Mouse (Mus musculus): ENCODE measurements around the gene Rab5c. TPM values are rescaled to one million over a fixed set of nuclear protein-coding genes. Genes with fewer than 3 reads are reported as not detected.

Gene Rab5c
- total RNA-seq, 2 experiments from 2014 or later: 76.7 to 79.7 TPM

DNA sequence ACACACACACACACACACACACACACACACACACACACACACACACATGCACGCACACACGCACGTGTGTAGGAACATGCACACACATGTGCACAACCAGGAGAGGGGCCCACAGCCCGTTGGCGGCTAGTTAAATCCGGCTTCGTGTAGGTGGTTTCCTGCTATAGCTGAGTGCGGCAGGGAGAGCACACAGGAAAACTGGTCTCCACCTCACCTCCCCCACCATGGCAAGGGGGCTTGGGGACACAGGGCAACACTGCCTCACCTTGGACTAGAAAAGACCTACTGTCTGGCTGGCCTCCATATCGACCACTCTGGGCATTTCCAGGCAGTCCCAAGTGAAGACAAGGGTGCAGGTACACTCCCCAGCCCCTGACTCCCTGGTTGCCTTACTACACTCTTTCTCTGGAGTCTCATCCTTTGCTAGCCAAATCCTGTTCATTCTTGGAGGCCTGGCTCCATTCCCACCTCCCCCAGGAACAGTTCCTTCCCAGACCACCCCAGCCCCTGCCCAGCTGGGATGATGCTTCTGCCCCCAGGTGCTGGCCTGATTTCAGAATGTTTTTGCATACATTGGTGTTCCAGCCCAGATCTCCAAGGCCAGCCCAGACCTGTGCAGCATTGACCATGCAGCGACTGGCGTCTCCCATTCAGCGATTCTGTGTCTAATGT is 16.1 kb upstream of the Rab5c start:
- no peak for DNase-seq (ENCODE audit: low spot score in 2 of 2)

DNA sequence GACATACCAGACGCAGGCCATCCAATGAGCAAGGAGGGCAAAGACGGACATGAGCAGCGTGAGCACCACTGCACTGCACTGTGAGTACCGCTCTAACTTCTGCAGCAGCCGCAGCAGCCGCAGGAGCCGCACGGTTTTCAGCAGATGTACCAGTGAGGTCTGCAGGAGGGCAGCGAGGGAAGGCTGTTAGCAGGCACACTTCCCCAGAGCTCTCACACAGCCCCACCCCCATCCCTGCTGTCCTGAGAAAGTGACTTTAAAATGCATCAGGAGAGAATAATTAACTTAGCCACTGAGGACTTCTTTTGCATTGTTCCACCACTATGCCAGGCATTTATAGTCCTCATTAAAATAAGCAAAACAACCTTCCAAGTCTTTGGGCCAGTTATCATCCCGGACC is 14.3 kb upstream of the Rab5c start:
- no peak for DNase-seq (ENCODE audit: low spot score in 2 of 2)

DNA sequence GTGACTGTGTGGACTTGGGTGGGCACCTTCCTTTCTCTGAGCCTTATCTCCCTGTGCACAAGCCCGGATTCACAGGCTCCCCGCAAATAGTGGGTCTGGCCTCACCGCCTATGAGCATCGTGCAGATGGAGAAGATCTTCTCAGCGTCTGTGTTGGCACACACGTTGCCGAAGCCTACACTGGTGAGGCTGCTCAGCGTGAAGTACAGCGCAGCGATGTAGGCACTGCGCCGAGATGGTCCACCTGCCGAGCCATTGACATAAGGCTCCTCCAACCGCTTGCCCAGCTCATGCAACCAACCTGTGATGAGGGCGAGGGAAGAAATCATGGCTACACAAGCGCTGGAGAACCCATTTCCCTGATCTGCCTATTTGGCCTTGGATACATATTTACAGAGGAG is 12.1 kb upstream of the Rab5c start:
- DNase-seq (ENCODE audit: low spot score in 2 of 2): no peak

DNA sequence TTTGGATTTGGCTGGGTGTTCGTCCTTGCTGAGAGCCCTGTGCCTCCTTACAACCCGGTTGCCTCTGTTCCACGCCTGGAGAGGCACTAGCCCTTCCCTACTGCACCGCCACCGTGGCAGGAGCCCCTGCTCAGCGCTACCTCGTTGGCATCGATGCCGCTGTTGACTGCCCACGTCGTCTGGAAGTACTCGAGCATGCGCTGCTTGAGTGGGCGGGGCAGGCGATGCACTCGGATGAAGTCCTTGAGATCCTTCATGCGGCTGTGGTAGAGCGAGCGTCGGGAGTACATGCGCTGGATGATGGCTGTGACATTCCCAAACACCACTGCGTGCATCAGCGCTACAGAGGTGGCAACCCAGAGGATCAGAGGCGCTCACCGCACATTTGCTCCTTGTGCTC is 11.5 kb upstream of the Rab5c start:
- DNase-seq (ENCODE audit: low spot score in 2 of 2): no peak

DNA sequence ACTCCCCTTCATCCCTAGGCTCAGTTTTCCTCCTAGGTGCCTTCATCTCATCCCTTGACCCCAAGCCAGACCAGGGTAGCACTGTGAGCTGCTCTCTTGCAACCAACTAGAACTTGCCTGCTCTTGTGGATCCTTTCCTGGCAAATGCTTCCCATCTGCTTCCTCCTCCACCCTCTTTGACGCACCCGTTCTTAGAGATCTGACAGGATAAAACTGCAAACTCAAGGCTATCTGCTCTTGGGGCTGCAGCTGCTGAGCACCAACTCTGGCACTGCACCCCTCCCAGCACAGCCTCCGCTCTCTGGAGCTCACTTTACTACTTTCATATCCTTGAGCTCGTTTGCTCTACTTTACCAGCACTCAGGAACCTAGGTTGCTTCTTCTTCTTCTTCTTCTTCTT is 10.6 kb upstream of the Rab5c start:
- DNase-seq (ENCODE audit: low spot score in 2 of 2): no peak

DNA sequence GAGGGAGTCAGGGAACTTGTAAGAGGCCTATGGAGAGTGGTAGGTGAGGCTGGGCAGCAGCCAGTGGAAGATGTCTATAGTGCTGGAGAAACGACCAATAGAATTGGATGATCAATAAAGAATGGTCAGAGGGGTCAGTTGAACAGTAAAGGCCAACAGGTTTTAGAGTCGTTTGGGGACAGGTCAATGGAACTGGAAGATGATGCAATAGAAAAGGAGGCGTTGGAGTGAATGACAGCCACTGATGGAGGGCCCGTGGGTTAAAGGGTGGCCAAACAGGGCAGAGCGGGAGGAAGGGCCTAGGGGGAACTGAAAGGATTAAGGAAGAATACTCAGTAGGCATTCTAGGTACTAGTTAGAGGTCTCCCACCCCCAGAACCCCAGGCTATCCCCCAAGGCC is 9.1 kb upstream of the Rab5c start:
- DNase-seq (ENCODE audit: low spot score in 2 of 2): no peak

DNA sequence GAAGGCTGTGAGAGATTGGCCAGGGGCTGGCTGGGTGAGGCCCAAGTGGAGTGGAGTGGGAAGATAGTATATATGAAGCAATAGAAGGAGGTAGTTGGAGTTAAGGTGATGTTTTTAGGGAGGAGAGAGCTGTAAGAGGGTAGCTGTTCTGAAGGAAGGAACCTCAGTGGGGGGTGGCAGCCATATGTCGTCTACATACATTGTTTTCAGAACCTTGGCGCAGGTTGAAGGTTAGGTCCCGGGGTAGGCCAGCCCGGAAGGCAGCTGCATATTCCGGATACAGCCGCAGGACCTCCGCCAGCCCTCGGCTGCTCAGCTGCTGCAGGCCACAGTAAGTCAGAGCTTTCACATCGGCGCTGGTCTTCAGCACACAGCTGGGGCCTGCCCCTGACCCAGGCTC is 8.5 kb upstream of the Rab5c start:
- DNase-seq (ENCODE audit: low spot score in 2 of 2): no peak

DNA sequence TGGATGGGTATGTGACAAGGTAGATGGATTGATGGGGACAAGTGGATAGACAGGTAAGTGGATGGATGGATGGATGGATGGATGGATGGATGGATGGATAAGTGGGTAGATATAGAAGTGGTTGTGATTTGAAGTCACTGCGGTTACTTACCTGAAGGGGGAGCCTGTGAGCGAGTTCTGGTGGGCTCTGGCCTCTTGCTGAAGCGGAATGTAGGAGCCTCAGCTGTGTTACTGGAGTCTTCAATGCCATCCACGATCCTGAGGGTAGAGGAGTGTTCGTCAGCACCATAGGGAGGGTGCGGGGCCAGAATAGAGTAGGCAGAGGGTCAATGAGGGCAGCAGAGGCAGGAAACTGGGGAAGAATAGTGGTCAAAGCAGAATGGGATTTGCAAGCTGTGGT is 7.1 kb upstream of the Rab5c start:
- DNase-seq (ENCODE audit: low spot score in 2 of 2): no peak

DNA sequence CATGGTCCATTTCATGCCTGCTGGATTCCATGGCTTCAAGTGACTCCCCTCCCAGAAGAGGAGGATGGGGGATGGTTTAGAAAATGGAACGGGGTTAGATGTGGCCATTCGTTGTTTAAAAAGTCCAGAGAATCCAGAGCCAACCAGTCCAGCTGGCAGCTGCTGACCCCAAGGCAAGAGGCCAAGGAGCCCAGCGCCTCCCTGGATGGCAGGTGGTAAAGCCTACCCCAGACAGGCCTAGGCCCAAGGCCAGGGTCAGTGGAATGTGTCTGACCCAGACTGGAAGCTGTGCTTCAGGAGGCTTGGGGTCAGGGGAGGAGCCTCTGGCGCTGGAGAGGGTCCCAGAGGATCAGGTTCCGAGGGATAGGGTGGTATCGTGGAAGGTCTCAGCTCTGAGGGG is 3.3 kb upstream of the Rab5c start:
- peak; percentile 53 to 81 for DNase-seq (ENCODE audit: low spot score in 2 of 2)

DNA sequence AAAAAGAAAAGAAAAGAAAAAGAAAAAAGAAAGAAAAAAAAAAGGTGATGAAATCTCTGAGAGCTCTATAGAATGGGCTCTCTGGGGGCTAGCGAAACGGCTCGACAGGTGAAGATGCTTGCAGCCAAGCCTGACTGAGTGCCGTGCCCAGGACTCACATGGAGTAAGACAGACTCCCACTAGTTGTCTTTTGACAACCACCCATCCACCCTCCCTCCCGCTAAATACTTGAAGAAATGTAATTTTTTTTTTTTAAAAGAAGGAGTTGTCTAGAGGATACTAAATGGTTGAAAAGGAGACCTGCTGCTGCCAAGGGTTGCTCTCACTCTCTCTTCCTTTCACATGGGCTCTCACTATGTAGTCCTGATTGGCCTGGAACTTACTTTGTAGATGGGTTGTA is 734 bp upstream of the Rab5c start:
- DNase-seq (ENCODE audit: low spot score in 2 of 2): peak in 1 of 2 experiments; percentile 11

DNA sequence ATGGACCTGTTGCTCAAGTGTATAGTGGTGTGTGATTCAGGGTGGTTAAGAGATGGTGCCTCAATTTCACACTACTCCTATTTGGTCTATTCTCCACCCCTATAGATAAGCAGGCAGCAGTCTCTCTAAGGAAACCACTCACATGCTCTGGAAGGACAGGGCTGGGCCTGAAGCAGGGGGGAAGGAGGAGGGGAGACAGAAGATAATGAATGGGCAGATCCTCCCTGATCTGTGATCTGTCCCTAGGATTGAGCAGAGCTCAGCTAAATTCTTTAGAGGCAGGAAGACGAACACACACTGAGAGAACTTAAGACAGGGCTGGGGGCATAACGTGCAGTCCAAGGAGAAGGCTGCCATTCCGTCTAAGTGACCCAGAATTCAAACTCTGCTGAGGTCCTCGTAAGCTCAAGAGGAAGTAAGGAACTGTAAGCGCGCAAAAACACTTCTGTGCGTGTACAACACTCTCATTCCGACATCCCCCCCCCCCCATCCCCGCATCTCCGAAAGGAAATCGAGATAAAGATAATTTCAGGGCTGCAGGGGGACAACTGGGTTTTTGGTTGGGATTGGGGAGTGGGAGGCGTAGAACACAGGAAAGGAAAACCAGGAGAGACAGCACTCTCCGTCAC is 796 bp downstream of the Rab5c start:
- DNase-seq (ENCODE audit: low spot score in 2 of 2): no peak

DNA sequence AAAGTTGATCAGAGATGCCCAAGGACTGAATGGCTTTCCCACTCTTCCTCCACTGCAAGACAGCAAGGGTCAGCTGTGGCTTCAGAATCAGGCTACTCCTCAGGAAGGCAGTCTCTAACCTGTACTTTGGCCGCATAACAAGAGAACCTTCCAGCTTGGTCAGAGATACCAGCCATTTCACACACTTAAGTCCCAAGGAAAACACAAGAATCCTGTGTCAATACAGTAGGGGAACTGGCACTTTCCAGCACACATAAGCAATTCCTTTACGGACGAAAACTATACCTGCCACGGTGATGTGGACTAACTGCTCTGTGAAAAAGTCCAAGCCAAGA is 1.3 kb downstream of the Rab5c start:
- no peak for DNase-seq (ENCODE audit: low spot score in 2 of 2)

DNA sequence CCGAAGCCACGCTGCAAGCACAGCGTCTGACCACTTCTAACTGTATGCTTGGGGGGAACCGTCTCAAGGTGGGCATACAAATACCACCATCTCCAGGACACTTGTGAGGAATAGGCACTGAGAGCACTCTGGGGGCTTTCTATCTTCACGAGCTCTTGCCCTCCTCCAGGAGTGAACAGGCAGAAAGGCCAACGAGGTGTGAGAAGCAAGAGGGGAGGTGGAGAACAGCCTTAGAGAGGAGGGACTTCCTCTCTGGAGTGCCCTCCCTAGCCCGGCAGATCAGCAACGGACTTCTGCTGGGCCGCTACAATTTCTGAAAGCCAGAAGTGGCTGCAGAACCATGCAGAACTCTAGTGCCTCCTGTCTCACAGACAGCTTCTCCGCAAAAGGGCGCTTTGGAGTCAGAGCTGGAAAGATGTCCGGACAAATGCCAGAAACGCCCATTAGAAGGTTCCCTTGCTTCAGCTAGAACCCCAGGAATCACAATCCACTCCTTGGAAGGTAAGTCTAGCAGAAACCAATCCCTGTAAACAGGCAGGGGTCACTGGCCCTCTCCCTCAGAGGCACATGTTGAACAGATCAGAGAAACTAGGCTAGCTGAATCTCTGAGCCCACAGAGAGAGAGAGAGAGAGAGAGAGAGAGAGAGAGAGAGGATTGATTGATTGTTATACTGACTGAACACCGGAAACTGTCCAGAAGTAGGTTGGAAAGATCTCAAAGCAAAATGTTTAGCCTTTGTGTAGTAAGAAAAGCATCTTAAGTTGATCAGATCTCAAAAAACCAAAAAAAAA is 1.9 kb downstream of the Rab5c start:
- DNase-seq (ENCODE audit: low spot score in 2 of 2): peak in 1 of 2 experiments; percentile 6

DNA sequence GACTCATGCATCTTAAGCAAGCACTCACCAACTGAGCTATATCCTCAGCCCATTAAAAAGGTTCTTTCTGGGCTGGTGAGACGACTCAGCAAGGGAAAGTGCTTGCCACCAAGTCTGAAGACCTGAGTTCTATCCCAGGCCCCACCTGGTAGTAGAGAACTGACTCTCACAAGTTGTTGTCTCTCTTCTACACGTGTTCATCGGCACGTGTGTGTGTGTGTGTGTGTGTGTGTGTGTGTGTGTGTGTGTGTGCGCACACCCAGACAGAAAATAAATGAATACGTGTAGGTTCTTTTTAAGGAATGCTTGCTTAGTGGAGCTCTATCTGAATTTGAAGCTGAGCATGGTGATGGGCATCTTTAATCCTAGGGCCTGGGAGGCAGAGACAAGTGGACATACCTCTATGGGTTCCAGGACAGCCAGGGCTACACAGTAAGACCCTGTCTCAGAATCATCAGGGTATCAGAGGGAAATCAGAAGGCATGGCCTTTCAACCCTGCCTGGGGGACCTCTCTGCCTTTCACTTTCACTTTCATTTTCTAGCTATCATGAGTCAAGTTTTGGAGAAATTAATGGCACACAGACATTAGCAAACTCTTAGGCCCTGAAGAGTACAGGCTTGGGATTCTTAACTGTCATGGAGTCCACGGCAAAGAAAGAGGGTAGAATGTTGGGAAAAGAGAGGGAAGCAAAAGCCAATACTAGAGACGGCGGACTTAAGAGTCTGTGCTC is 2.7 kb downstream of the Rab5c start:
- no peak for DNase-seq (ENCODE audit: low spot score in 2 of 2)

DNA sequence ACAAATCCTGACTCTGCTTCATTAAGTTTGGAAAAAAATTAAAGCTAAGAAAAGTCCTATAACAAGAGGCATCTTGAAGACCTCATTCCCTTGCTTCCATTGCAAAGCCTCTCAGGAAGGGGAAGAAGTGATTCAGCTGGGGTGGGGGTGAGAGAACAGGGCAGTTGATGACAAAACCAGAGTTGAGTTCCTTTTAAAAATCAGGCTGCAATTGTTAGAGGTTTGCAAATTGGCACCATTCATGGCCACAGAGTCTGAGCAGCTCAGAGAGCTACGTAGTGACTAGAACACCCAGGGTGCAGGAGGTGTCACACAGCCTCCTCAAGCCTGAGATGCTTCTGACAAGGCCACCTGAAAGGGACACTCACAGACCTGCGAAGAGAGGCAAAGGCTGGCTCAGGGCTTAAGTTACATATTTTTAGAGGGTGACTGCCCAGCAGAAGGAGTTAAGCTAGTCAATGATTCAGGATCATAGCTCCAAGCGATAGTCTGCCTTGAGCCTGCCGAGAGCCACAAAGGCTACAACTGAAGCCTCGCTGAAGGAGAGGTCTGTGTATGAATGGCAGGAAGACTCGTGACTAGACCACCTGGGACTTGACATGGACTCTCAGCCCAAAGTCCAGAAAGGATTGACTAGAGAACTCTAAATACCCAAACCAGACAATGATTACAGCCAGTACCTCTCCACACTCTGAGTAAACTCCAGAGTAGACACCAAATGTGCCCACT is 7.4 kb downstream of the Rab5c start:
- DNase-seq (ENCODE audit: low spot score in 2 of 2): peak in 1 of 2 experiments; percentile 7

DNA sequence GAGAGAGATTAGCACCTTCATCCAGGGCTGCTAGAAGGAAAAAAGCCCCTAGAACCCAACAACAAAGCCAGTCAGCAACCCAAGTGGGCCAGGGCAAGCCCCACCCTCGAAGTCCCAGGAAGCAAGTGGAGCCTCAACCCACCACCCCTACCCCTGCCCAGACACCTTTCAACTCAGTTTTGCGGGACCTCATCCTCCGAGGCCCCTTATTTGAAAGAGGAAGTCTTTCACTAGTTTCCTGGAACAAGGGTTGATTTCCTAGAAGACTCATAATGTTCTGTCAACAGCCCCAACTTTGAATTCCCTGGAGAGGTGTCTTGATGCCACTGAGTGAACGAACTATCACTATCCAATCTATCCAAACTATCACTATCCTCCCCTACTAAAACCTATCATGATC is 8.0 kb downstream of the Rab5c start:
- DNase-seq (ENCODE audit: low spot score in 2 of 2): no peak

DNA sequence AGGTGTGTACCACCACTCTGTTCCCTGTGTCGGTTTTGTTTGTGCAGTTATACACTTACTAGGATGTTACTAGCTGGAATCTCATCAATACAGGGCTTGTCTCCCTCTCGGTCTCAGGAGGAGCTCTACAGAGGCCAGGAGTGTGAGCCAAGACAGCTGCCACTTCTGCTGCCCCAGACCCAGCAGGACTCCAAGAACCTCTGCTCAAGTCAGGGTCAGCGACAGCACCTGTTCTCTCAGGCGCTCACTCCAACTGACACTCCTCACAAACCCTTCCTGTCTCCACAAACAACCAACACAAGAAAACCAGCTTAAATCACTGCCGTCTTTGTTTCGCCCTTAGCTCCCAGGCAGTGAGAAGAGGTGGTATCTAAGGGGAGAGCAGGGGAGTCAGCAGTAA is 9.4 kb downstream of the Rab5c start:
- peak in 1 of 2 experiments; percentile 16 for DNase-seq (ENCODE audit: low spot score in 2 of 2)

DNA sequence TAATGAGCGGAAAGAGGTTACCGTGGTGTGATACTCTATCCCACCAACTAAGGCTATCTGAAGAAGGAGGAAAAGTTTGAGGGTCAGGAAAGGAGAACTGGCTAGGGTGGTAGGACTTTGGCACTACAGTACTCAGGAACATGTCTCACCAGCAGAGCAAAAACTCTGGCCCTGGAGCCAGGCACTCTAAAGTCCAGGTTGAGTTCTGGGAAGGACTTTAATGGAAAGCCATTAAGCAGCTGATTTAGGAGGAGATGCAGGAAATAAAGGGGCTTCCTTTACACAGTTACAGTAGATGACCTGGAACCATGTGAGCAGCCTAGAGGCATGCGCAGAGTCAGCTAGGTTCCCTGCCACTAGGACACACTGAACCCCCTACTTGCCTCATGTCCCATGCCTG is 10.8 kb downstream of the Rab5c start:
- no peak for DNase-seq (ENCODE audit: low spot score in 2 of 2)

DNA sequence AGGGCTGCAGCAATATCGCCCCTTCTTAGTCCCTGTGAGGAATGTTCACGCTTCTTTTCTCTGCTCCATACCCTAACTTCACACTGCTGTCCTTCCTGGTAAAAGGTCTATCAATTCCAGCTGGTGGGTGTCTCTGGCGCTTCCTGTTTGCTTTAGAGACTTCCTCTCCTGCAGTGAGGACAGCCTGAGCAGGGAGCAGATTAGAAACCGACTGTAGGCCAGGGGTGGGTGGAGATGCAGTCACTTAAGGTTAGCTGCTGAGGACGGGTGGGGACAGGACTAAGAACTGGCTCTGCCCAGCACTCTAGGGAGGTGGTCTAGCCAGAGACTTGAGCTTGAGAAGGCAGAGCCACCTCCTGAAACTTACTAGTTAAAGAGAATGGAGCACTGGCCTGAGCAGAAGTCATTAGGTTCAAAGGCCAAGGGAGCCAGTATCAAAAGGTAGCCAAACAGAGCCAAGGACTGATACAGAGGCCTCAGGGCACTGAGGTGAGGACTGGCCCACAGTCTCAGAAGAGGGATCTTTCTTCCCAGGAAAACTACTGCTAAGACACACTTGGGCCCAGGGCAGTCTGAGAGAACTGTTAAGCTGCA is 13.0 kb downstream of the Rab5c start:
- DNase-seq (ENCODE audit: low spot score in 2 of 2): peak in 1 of 2 experiments; percentile 7

DNA sequence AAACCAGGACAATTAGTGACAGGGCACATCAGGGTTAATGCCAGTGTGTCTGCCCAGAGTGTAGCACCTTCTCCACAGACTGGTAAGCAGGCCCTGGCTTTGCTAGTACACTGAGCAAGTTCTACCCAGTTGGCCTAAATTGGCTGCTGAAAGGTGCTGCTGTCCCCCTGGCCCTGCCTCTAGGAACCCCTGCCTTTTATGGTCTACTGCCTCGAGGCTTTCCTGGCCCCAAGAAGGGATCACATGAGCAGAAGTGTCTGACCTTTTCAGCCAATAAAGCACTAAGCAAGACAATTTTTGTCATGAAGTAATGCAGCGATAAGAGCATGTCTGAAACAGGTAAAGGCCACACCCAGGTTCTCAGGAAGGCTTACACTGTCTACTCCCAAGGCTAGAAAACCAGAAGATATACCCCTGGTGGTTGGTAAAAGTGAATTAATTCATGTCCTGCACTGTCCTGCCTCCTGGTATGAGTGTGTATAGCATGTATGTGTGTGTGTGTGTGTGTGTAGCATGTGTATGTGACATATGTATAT is 15.5 kb downstream of the Rab5c start:
- DNase-seq (ENCODE audit: low spot score in 2 of 2): no peak
